Mouse (Mus musculus) forebrain, embryonic 16.5 days (tissue): ENCODE measurements around the gene Gm5244. TPM values are rescaled to one million over a fixed set of nuclear protein-coding genes. Genes with fewer than 3 reads are reported as not detected.

Experiments used
- ATAC-seq: fragments of 200-750 bp; cut with Nextera tagmentation; 2 replicates; pipeline ENCODE4 v1.8.0; 2017; ENCODE audit warnings: mild to moderate bottlenecking, moderate library complexity
- H3K27ac ChIP-seq: fragments of 300-500 bp; sonication (generic); 2 replicates; pipeline ENCODE4 v1.5.1; 2014; ENCODE audit warnings: low read length, control low read depth
- H3K27me3 ChIP-seq: fragments of 300-500 bp; sonication (generic); replicated peaks from 2 replicates; pipeline ENCODE4 v1.6.1; 2014; ENCODE audit warnings: low read length; ENCODE audit not compliant: control insufficient read depth, insufficient read depth
- H3K36me3 ChIP-seq: fragments of 300-500 bp; sonication (generic); 2 replicates; pipeline ENCODE4 v1.6.1; 2014; ENCODE audit not compliant: control insufficient read depth, insufficient read depth
- H3K4me1 ChIP-seq: fragments of 300-500 bp; sonication (generic); replicated peaks from 2 replicates; pipeline ENCODE4 v1.6.1; 2014; ENCODE audit warnings: low read length; ENCODE audit not compliant: control insufficient read depth, insufficient read depth
- H3K4me2 ChIP-seq: fragments of 300-500 bp; sonication (generic); 2 replicates; pipeline ENCODE4 v1.6.1; 2014; ENCODE audit warnings: mild to moderate bottlenecking, low read length, control low read depth
- H3K4me3 ChIP-seq: fragments of 300-500 bp; sonication (generic); replicated peaks from 2 replicates; pipeline ENCODE4 v1.5.1; 2014; ENCODE audit warnings: mild to moderate bottlenecking, low read length, control low read depth
- H3K9ac ChIP-seq: fragments of 300-500 bp; sonication (generic); replicated peaks from 2 replicates; pipeline ENCODE4 v1.6.1; 2014; ENCODE audit warnings: low read depth, low read length, control low read depth
- H3K9me3 ChIP-seq: fragments of 300-500 bp; sonication (generic); 2 replicates; pipeline ENCODE4 v1.6.1; 2016; ENCODE audit warnings: low read length; ENCODE audit not compliant: control insufficient read depth
- WGBS: fragments of 180-500 bp; shearing (Covaris S2); extraction: QIAGEN DNeasy Blood & Tissue Kit; methylation state at CpG from one replicate; pipeline ENCODE4 v1.1.7; 2014; 5-methylcytosine and 5-hydroxymethylcytosine counted together
- polyA plus RNA-seq: library from polyadenylated mRNA; unstranded; fragments of >200 nt; fragmentation: Nextera tagmentation; extraction: Ambion mirVana; gene quantifications from 2 replicates; pipeline ENCODE4 v1.2.1, GENCODE M21; 2015

Gm5244 gene
- polyA plus RNA-seq, 1 experiment from 2014 or later = not detected

DNA sequence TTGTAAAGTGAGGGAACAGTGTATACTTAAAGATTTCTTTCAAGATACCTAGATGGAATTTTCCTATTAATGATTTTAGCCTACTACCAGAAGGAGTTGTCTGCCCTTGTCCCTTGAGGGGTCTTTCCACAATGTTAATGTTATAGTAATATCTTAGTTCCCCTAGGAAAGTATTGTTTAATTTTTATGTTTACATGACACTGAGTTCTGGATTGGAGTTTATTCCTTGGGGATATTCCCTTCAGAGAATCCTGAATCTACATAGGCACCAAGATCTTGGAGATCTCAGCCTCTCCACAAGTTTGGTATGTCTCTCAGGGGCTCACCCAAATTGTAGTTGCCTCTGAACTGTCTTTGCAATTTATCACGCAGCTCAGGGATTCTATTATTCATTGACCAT lies 10.5 kb downstream of the Gm5244 start, which contains the start of gene Olfr1444:
Olfr1444 (plus strand) TSS at position 301 of the 400 bp plus-strand sequence.
- Histone ChIP-seq H3K4me2 (no peak within 1 kb of the TSS), H3K9ac (no peak within 1 kb of the TSS), H3K4me1 (no peaks in the 10 kb centered on the region), H3K36me3 (no peaks in the 10 kb centered on the region), H3K9me3 (no peaks in the 10 kb centered on the region), H3K27ac (no peak within 1 kb of the TSS), H3K27me3 (no peaks in the 10 kb centered on the region), H3K4me3 (no peak within 1 kb of the TSS)
- no peak for ATAC-seq
- 81% methylated on average over 1 of the region's 1 CpGs for WGBS

DNA sequence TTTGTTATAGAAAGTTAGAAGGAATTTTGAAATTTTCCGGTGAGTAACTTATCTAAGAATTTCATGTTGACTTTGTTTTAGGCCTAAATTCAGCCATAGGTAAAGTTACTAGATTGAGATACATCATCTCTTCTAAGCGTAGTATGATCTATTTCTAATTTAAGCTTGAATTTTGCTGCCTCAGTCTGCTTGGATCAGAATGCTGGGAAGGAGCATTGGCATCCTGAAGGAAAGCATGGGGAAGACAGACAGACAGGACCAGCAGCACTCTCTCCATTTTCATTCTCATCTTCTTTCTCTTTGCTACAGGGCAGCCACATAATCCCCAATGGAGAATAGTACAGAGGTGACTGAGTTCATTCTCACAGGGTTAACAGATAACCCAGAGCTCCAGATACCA lies 37.1 kb downstream of the Gm5244 start, which contains the start of gene Olfr1445:
Olfr1445 (plus strand) TSS at position 301 of the 400 bp plus-strand sequence.
- Histone ChIP-seq H3K9me3 (no peaks in the 10 kb centered on the region), H3K4me3 (no peak within 1 kb of the TSS), H3K36me3 (no peaks in the 10 kb centered on the region), H3K27ac (no peak within 1 kb of the TSS), H3K4me2 (no peak within 1 kb of the TSS), H3K27me3 (no peaks in the 10 kb centered on the region), H3K4me1 (no peaks in the 10 kb centered on the region), H3K9ac (no peak within 1 kb of the TSS)
- no peak for ATAC-seq
- 84% methylated on average over 2 of the region's 2 CpGs for WGBS

DNA sequence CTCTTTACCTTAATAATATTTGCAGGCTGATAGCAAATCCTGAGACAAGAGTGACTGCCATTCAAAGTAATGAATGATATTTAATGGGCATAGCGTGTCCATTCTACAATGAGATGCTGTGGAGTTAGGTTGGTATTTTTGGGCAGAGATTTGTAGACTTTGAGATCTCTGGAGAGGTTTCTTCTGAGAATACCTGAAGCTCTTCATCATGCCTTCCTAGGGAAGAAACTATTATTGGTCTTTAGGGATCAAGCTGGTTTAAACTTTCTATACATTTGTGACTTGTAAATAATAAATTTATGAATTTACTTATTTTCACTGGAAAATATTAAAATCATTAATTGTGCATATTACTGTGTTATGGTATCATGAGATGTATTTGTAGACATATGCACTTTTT lies 46.9 kb downstream of the Gm5244 start, which contains the start of gene Olfr1446:
Olfr1446 (minus strand) TSS at position 101 of the 400 bp plus-strand sequence.
- Histone ChIP-seq H3K4me2 (no peak within 1 kb of the TSS), H3K27ac (no peak within 1 kb of the TSS), H3K27me3 (no peaks in the 10 kb centered on the region), H3K9me3 (no peaks in the 10 kb centered on the region), H3K4me1 (no peaks in the 10 kb centered on the region), H3K4me3 (no peak within 1 kb of the TSS), H3K9ac (no peak within 1 kb of the TSS), H3K36me3 (no peaks in the 10 kb centered on the region)
- ATAC-seq = no peak
- WGBS = 79% methylated on average over 1 of the region's 1 CpGs

Other genes with a start within 250 kb of the Gm5244 start
- 0.21 TPM in 1 of 2 replicates, not detected in the other for gene Gm4952, start 246.7 kb upstream of the Gm5244 start, polyA plus RNA-seq
- gene Glyat, start 213.4 kb upstream of the Gm5244 start, polyA plus RNA-seq = not detected in 2 replicates
- not detected in 2 replicates for gene Olfr1442, start 176.2 kb upstream of the Gm5244 start, polyA plus RNA-seq
- not detected in 2 replicates for gene Olfr1443, start 168.6 kb upstream of the Gm5244 start, polyA plus RNA-seq
- gene Keg1, start 150.9 kb upstream of the Gm5244 start, polyA plus RNA-seq = not detected in 2 replicates
- gene Cntf, start 81.0 kb upstream of the Gm5244 start, polyA plus RNA-seq = 1.3 and 1.5 TPM in 2 replicates
- 13.1 and 13.3 TPM in 2 replicates for gene Zfp91, start 50.6 kb upstream of the Gm5244 start, polyA plus RNA-seq
- gene Lpxn, start 50.5 kb upstream of the Gm5244 start, polyA plus RNA-seq = 0.42 and 0.92 TPM in 2 replicates
- gene Olfr1444, start 10.6 kb downstream of the Gm5244 start, polyA plus RNA-seq = not detected in 2 replicates
- gene Olfr1445, start 37.2 kb downstream of the Gm5244 start, polyA plus RNA-seq = not detected in 2 replicates
- not detected in 2 replicates for gene Olfr1446, start 46.8 kb downstream of the Gm5244 start, polyA plus RNA-seq
- gene Olfr1447, start 57.1 kb downstream of the Gm5244 start, polyA plus RNA-seq = not detected in 2 replicates
- not detected in 2 replicates for gene Olfr1448, start 77.7 kb downstream of the Gm5244 start, polyA plus RNA-seq
- not detected in 2 replicates for gene Olfr1449, start 84.2 kb downstream of the Gm5244 start, polyA plus RNA-seq
- gene Olfr1450, start 103.6 kb downstream of the Gm5244 start, polyA plus RNA-seq = not detected in 2 replicates
- not detected in 2 replicates for gene Olfr1451, start 148.3 kb downstream of the Gm5244 start, polyA plus RNA-seq
- not detected in 2 replicates for gene Olfr1453, start 181.6 kb downstream of the Gm5244 start, polyA plus RNA-seq
- gene Olfr1454, start 213.9 kb downstream of the Gm5244 start, polyA plus RNA-seq = not detected in 2 replicates